Mouse (Mus musculus) testis, adult 10 weeks (tissue): ENCODE measurements around the gene Zkscan3. TPM values are rescaled to one million over a fixed set of nuclear protein-coding genes. Genes with fewer than 3 reads are reported as not detected.

ENCODE experiments used
- polyA plus RNA-seq: library from polyadenylated mRNA; stranded (reverse); fragments of 350-450 nt; fragmentation: Illumina TruSeq; extraction: RNeasy Lipid Tissue Mini Kit (QIAGEN cat#74804); gene quantifications from one replicate; pipeline ENCODE4 v1.2.3, GENCODE M21; 2014; ENCODE audit warnings: low read depth, low replicate concordance

The Zkscan3 gene
- polyA plus RNA-seq = 29.9 TPM

GRCm38 (mm10) chr13:21402287-21402846 lies at the start of gene Zkscan3:
Gene Zkscan3, minus strand, starts transcription at chr13:21402755.

GRCm38 (mm10) chr13:21440503-21441206 lies 38.1 kb upstream of the Zkscan3 start, which contains the start of gene Pgbd1:
Gene Pgbd1, minus strand, starts transcription at chr13:21441058.

GRCm38 (mm10) chr13:21362621-21363248 lies 39.8 kb downstream of the Zkscan3 start, which contains the start of gene Zscan12:
Gene Zscan12, plus strand, starts transcription at chr13:21362820.

GRCm38 (mm10) chr13:21346610-21347009 lies 55.9 kb downstream of the Zkscan3 start, which contains the start of gene Olfr1367:
Gene Olfr1367, plus strand, starts transcription at chr13:21346910.

Other genes with a start within 250 kb of the Zkscan3 start
- 180 TPM for gene Trim27, start 223.3 kb downstream of the Zkscan3 start, polyA plus RNA-seq
- not detected for gene Gpx5, start 110.0 kb downstream of the Zkscan3 start, polyA plus RNA-seq
- 42.6 TPM for gene Gpx6, start 90.6 kb downstream of the Zkscan3 start, polyA plus RNA-seq
- gene Olfr1367, start 55.8 kb downstream of the Zkscan3 start, polyA plus RNA-seq = not detected
- 87.2 TPM for gene Zscan12, start 39.9 kb downstream of the Zkscan3 start, polyA plus RNA-seq
- 13.0 TPM for gene Pgbd1, start 38.3 kb upstream of the Zkscan3 start, polyA plus RNA-seq
- gene Zscan26, start 51.0 kb upstream of the Zkscan3 start, polyA plus RNA-seq = 21.1 TPM
- gene Nkapl, start 65.8 kb upstream of the Zkscan3 start, polyA plus RNA-seq = 189 TPM
- 0.67 TPM for gene Zkscan4, start 76.2 kb upstream of the Zkscan3 start, polyA plus RNA-seq
- gene Gm10065, start 76.7 kb upstream of the Zkscan3 start, polyA plus RNA-seq = not detected
- gene AK157302, start 92.5 kb upstream of the Zkscan3 start, polyA plus RNA-seq = 10.2 TPM
- 0.88 TPM for gene Gm11273, start 98.7 kb upstream of the Zkscan3 start, polyA plus RNA-seq
- 9.0 TPM for gene Zkscan8, start 128.4 kb upstream of the Zkscan3 start, polyA plus RNA-seq
- not detected for gene Olfr1366, start 140.1 kb upstream of the Zkscan3 start, polyA plus RNA-seq
- gene Olfr1535, start 157.1 kb upstream of the Zkscan3 start, polyA plus RNA-seq = not detected
- not detected for gene Olfr1364, start 179.0 kb upstream of the Zkscan3 start, polyA plus RNA-seq
- gene Olfr1362, start 211.3 kb upstream of the Zkscan3 start, polyA plus RNA-seq = not detected
- not detected for gene Olfr11, start 239.8 kb upstream of the Zkscan3 start, polyA plus RNA-seq